Mouse (Mus musculus): ENCODE data around the gene Mst1. TPM values are rescaled to one million over a fixed set of nuclear protein-coding genes. Genes with fewer than 3 reads are reported as not detected.

The Mst1 gene
- polyA plus RNA-seq, 1 experiment from 2014 or later = 1.8 TPM

DNA sequence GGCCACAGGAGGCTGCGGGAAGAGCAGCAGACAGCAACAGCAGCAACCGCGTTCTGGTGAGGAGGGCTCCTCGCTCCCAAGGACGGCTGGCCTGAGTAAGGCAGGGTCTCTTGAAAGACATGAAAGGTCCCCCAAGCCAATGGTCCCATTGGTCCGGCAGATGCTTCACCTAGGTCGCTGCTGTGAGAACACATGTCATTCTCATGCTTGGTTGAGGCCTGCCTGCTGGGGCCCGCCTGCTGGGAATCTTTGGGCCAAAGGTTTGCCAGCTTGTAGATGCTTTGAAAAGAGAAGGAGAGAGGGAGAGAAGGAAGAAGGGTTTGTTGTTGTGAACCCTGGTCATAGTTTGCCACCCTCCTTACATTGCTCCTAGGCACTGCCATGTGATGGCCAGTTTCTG lies 19.4 kb downstream of the Mst1 start:
- Histone ChIP-seq H3K9ac (ENCODE audit: low read depth, low read length) (no peak overlapping the region), H3K27me3 (ENCODE audit: control insufficient read depth, insufficient read depth, low read length) (no peaks in the 10 kb centered on the region), H3K36me3 (ENCODE audit: control insufficient read depth, insufficient read depth, low read length) (no peaks in the 10 kb centered on the region), H3K4me2 (no peak overlapping the region), H3K27ac (ENCODE audit: low read depth, low read length) (no peak overlapping the region), H3K4me1 (ENCODE audit: control insufficient read depth, insufficient read depth, low read length) (peaks cover 20% of the 10 kb centered on the region), H3K9me3 (replicated peaks; ENCODE audit: control insufficient read depth, low read length) (no peaks in the 10 kb centered on the region), H3K4me3 (ENCODE audit: low read depth, low read length) (no peak overlapping the region)
- WGBS (ENCODE audit: insufficient replicate concordance) = 81% methylated on average over 8 of the region's 8 CpGs
- ATAC-seq (replicated peaks; ENCODE audit: insufficient number of reproducible peaks, low FRiP score, low TSS enrichment) = no peak

DNA sequence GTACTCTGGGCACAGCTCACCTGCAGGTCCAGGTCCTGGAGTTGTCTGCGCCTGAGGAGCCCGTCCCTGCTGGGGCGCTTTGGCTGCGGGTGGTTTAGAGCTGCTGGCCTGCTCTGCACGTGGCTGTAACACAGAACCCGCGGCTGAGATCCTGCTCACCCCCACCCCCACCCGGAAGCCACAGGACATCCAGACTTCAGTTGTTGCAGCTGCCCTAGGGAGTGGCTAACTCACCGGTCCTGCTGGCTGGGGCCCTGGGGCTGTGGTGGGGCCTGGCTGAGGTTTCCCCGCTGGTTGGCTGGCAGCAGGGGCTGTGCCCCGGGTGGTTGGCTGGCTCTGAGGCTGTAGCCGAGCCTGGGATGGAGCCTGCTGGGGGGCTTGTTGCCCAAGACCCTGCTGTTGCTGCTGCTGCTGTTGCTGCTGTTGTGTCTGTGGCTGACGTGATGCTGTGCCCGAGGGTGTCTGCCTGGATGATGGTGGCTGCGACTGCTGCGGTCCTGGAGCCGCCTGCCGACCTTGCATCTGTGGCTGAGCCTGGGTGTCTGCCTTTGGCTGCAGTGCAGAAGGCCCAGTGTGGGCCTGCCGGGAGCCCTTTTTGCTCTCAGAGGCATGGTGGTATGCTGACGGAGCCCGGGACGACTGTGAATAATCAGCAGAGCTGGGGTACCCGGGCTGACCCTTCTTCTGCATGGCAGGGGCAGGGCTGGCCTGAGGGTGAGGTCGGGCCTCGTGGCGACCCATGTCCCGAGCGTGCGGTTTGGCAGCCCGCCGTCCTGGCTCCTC lies 24.7 kb downstream of the Mst1 start:
- no peak overlapping the region for H3K27ac ChIP-seq (ENCODE audit: low read depth, low read length)
- 40% methylated on average over 31 of the region's 31 CpGs for WGBS (ENCODE audit: insufficient replicate concordance)
- H3K4me3 ChIP-seq (ENCODE audit: low read depth, low read length) = 0 out of 2 replicates have a peak overlapping the region, but pooled peaks have one; percentile 10

DNA sequence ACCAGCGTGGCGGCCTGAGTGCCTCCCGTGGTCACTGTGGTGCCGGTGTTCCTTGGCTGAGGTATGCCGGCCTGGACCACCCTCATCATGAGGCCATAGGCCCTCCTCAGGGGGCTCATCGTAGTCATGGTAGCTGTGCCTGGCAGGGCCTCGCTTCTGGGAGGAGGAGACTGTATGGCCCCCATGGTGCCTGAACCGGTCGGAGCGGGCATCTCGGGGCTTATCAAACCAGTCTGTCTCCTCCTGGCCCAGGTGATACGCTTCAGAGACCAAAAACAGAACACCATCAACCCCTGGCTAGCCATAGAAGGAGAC lies 25.3 kb downstream of the Mst1 start:
- H3K36me3 ChIP-seq (ENCODE audit: control insufficient read depth, insufficient read depth, low read length) = no peaks in the 10 kb centered on the region
- peaks cover 20% of the 10 kb centered on the region for H3K4me1 ChIP-seq (ENCODE audit: control insufficient read depth, insufficient read depth, low read length)
- WGBS (ENCODE audit: insufficient replicate concordance) = 81% methylated on average over 12 of the region's 12 CpGs
- no peak for ATAC-seq (replicated peaks; ENCODE audit: insufficient number of reproducible peaks, low FRiP score, low TSS enrichment)
- no peak overlapping the region for H3K4me2 ChIP-seq
- no peak overlapping the region for H3K27ac ChIP-seq (ENCODE audit: low read depth, low read length)
- peaks cover 4% of the 10 kb centered on the region; the same call in 1 of the 2 replicates for H3K27me3 ChIP-seq (ENCODE audit: control insufficient read depth, insufficient read depth, low read length)
- no peak overlapping the region for H3K9ac ChIP-seq (ENCODE audit: low read depth, low read length)
- H3K4me3 ChIP-seq (ENCODE audit: low read depth, low read length) = no peak overlapping the region
- no peaks in the 10 kb centered on the region for H3K9me3 ChIP-seq (replicated peaks; ENCODE audit: control insufficient read depth, low read length)

More for the DNA sequence above, 24.7 kb downstream of the Mst1 start:
- no peak for ATAC-seq (replicated peaks; ENCODE audit: insufficient number of reproducible peaks, low FRiP score, low TSS enrichment)
- Histone ChIP-seq H3K27me3 (ENCODE audit: control insufficient read depth, insufficient read depth, low read length) (peaks cover 3% of the 10 kb centered on the region; the same call in 1 of the 2 replicates), H3K36me3 (ENCODE audit: control insufficient read depth, insufficient read depth, low read length) (no peaks in the 10 kb centered on the region), H3K4me2 (peak overlapping the region; percentile 14), H3K9me3 (replicated peaks; ENCODE audit: control insufficient read depth, low read length) (no peaks in the 10 kb centered on the region), H3K4me1 (ENCODE audit: control insufficient read depth, insufficient read depth, low read length) (peaks cover 15% of the 10 kb centered on the region), H3K9ac (ENCODE audit: low read depth, low read length) (peak overlapping the region; percentile 2; the same call in 1 of the 2 replicates)

DNA sequence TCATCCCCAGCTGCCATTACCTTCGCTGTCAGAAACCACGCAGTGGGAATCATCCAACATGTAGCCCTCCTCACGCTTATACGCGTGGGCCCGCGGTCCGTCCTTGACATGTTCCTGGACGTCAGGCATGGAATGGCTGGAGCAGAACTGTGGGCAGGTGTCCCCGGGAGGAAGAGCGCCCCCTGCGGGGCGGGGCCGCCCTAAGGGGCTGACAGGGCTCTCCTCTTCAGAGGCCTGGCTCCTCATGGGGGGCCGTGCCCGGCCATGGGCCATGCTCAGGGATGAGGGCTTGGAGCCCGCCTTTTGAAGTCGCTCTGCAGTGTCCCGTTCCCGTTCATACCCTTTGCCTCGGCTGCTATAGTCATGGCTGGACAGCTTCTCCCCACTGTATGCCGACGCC lies 25.9 kb downstream of the Mst1 start:
- ATAC-seq (replicated peaks; ENCODE audit: insufficient number of reproducible peaks, low FRiP score, low TSS enrichment) = no peak
- no peaks in the 10 kb centered on the region for H3K9me3 ChIP-seq (replicated peaks; ENCODE audit: control insufficient read depth, low read length)
- H3K27me3 ChIP-seq (ENCODE audit: control insufficient read depth, insufficient read depth, low read length) = peaks cover 9% of the 10 kb centered on the region
- H3K27ac ChIP-seq (ENCODE audit: low read depth, low read length) = no peak overlapping the region
- H3K36me3 ChIP-seq (ENCODE audit: control insufficient read depth, insufficient read depth, low read length) = no peaks in the 10 kb centered on the region
- 81% methylated on average over 23 of the region's 23 CpGs for WGBS (ENCODE audit: insufficient replicate concordance)
- H3K4me1 ChIP-seq (ENCODE audit: control insufficient read depth, insufficient read depth, low read length) = peaks cover 26% of the 10 kb centered on the region
- H3K4me2 ChIP-seq = no peak overlapping the region
- no peak overlapping the region for H3K9ac ChIP-seq (ENCODE audit: low read depth, low read length)
- no peak overlapping the region for H3K4me3 ChIP-seq (ENCODE audit: low read depth, low read length)

DNA sequence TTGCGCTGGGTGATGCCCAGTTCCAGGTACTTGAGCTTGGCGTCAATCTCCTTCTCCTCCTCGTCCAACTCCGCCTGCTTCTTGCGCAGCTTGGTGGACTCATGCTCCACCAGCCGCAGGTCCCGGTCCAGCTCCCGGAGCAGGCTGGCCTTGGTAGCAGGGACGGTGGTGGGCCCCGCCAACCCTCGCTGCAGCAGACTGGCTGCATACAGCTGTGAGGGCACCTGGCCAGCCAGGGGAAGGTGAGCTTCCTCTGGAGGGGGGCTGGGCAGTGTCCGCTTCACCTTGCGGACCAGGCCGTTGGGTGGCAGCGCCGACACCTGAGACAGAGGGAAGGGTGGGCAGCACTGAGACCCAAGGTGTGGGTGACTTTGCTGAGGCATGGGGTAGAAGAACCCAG lies 27.6 kb downstream of the Mst1 start:
- Histone ChIP-seq H3K36me3 (ENCODE audit: control insufficient read depth, insufficient read depth, low read length) (no peaks in the 10 kb centered on the region), H3K27ac (ENCODE audit: low read depth, low read length) (no peak overlapping the region), H3K4me2 (no peak overlapping the region), H3K27me3 (ENCODE audit: control insufficient read depth, insufficient read depth, low read length) (peaks cover 13% of the 10 kb centered on the region), H3K4me3 (ENCODE audit: low read depth, low read length) (no peak overlapping the region), H3K4me1 (ENCODE audit: control insufficient read depth, insufficient read depth, low read length) (peaks cover 32% of the 10 kb centered on the region), H3K9ac (ENCODE audit: low read depth, low read length) (no peak overlapping the region), H3K9me3 (replicated peaks; ENCODE audit: control insufficient read depth, low read length) (no peaks in the 10 kb centered on the region)
- 91% methylated on average over 16 of the region's 16 CpGs for WGBS (ENCODE audit: insufficient replicate concordance)
- ATAC-seq (replicated peaks; ENCODE audit: insufficient number of reproducible peaks, low FRiP score, low TSS enrichment) = no peak

DNA sequence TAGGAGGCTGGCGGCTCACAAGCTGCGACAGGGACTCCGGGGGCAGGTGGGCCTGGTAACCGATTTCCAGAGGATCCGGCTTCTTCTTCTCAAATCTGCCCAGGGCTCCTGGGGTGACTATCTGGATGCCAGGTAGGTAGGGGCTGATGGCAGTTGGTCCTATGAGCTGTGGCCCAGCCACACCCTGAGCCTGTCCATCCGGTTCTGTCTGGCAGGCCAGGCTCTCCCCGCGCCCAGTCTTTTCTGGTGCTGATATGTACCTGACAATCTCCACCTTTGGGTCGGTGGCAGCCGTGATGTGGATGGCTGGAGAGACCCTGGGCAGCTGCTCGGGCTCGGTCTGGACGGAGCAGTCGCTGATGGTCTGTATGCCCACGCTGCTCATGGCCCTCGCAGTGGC lies 29.9 kb downstream of the Mst1 start:
- Histone ChIP-seq H3K9ac (ENCODE audit: low read depth, low read length) (peak overlapping the region; percentile 12; the same call in 1 of the 2 replicates), H3K4me2 (peak overlapping the region; percentile 80), H3K27me3 (ENCODE audit: control insufficient read depth, insufficient read depth, low read length) (peaks cover 28% of the 10 kb centered on the region), H3K4me3 (ENCODE audit: low read depth, low read length) (peak overlapping the region; percentile 38), H3K27ac (ENCODE audit: low read depth, low read length) (peak overlapping the region; percentile 4; the same call in 1 of the 2 replicates), H3K4me1 (ENCODE audit: control insufficient read depth, insufficient read depth, low read length) (peaks cover 26% of the 10 kb centered on the region), H3K9me3 (replicated peaks; ENCODE audit: control insufficient read depth, low read length) (no peaks in the 10 kb centered on the region), H3K36me3 (ENCODE audit: control insufficient read depth, insufficient read depth, low read length) (no peaks in the 10 kb centered on the region)
- WGBS (ENCODE audit: insufficient replicate concordance) = 72% methylated on average over 16 of the region's 16 CpGs
- ATAC-seq (replicated peaks; ENCODE audit: insufficient number of reproducible peaks, low FRiP score, low TSS enrichment) = no peak

DNA sequence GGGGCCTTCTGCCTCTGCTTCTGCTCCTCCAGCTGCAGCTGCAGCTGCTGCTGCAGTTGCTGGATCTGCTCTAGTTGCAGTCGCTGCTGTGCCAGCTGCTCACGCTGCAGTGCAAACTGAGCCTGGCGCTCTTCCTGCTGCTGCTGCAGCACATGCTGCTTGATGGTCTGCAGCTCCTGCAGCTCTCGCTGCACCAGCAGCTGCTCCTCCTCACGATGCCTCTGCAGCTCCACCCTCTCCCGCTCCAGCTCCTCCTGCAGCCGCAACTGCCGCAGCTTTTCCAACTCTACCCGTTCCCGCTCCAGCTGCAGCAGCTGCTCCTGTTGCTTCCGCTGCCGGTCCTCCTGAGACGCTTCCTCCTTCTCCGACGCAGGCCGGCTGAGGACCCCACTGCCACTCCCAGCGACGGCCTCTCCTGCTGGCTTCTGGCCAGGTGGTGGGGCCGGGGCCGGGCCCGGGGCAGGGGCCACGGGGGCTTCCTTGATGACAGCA lies 30.9 kb downstream of the Mst1 start:
- Histone ChIP-seq H3K27ac (ENCODE audit: low read depth, low read length) (no peak overlapping the region), H3K9ac (ENCODE audit: low read depth, low read length) (peak overlapping the region; percentile 68), H3K4me3 (ENCODE audit: low read depth, low read length) (peak overlapping the region; percentile 38), H3K36me3 (ENCODE audit: control insufficient read depth, insufficient read depth, low read length) (no peaks in the 10 kb centered on the region), H3K4me2 (peak overlapping the region; percentile 80), H3K4me1 (ENCODE audit: control insufficient read depth, insufficient read depth, low read length) (peaks cover 25% of the 10 kb centered on the region), H3K9me3 (replicated peaks; ENCODE audit: control insufficient read depth, low read length) (no peaks in the 10 kb centered on the region), H3K27me3 (ENCODE audit: control insufficient read depth, insufficient read depth, low read length) (peaks cover 38% of the 10 kb centered on the region)
- 10% methylated on average over 22 of the region's 22 CpGs for WGBS (ENCODE audit: insufficient replicate concordance)
- no peak for ATAC-seq (replicated peaks; ENCODE audit: insufficient number of reproducible peaks, low FRiP score, low TSS enrichment)

DNA sequence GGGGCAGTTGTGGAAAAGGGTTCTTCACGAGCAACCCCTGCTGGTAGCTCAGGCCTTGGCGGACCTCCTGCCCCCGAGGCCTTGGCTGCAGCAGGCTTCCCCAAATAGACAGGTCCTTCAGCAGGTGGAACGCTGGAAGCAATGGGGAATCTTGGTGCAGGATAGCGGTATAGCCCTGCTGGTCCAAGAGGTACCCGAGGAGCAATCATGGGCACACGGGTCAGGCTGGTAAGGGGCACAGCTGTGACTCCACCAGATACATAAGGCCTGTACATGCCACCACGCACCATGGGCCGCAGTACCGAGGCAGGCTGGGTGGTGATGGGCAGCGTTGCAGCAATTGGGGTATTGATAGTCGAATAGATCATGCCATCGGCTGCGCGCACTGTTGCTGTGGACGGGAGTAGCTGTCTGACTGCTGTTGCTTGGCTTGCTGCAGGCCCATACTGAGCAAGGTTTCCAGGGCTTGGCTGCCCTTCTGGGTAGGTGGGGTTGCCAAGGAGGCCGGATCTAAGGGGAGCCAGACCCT lies 31.4 kb downstream of the Mst1 start:
- no peaks in the 10 kb centered on the region for H3K9me3 ChIP-seq (replicated peaks; ENCODE audit: control insufficient read depth, low read length)
- peak overlapping the region; percentile 38 for H3K4me3 ChIP-seq (ENCODE audit: low read depth, low read length)
- H3K36me3 ChIP-seq (ENCODE audit: control insufficient read depth, insufficient read depth, low read length) = no peaks in the 10 kb centered on the region
- WGBS (ENCODE audit: insufficient replicate concordance) = 72% methylated on average over 17 of the region's 17 CpGs
- peak overlapping the region; percentile 68 for H3K9ac ChIP-seq (ENCODE audit: low read depth, low read length)
- no peak overlapping the region for H3K27ac ChIP-seq (ENCODE audit: low read depth, low read length)
- peak overlapping the region; percentile 80 for H3K4me2 ChIP-seq
- H3K27me3 ChIP-seq (ENCODE audit: control insufficient read depth, insufficient read depth, low read length) = peaks cover 39% of the 10 kb centered on the region
- peaks cover 25% of the 10 kb centered on the region for H3K4me1 ChIP-seq (ENCODE audit: control insufficient read depth, insufficient read depth, low read length)
- ATAC-seq (replicated peaks; ENCODE audit: insufficient number of reproducible peaks, low FRiP score, low TSS enrichment) = no peak
